Mouse (Mus musculus) left cerebral cortex, adult 18-20 months (tissue): Measurements from ENCODE around the gene Col23a1. TPM values are rescaled to one million over a fixed set of nuclear protein-coding genes. Genes with fewer than 3 reads are reported as not detected.
"Not testable (repeated sequence)": the region's sequence is repeated elsewhere in the genome, so short reads cannot be mapped to it uniquely, and the experiment has no call there.

ENCODE experiments used
- DNase-seq, 2 experiments: peaks; one replicate each; pipeline ENCODE4 v3.0.0; 2021 to 2022; ENCODE audit warnings: low spot score in 2 of 2, mixed read lengths in 1 of 2
- total RNA-seq, 2 experiments: library from RNA; stranded (reverse); gene quantifications; 2 replicates each; pipeline ENCODE4 v1.2.3; 2021

Col23a1 gene
- total RNA-seq, 2 experiments from 2014 or later, result 8.2 to 14.2 TPM

DNA sequence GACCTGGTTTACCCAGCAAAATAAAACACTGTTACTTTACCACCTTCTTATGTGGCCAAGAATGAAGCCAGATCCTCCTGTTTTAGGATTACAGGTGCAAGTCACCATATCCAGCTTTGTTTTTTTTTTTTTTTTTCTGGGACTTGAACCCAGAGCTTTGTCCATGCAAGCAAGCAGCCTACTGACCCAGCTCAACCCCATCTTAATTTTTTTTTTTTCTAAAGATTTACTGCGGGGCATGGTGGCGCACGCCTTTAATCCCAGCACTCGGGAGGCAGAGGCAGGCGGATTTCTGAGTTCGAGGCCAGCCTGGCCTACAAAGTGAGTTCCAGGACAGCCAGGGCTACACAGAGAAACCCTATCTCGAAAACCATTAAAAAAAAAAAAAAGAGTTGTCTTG is 326.4 kb downstream of the Col23a1 start:
- DNase-seq, result not testable (repeated sequence)

- DNase-seq, result peak; percentile 71 to 79
Observed at GRCm38 (mm10) chr11:51617693-51618092, 328.0 kb downstream of the Col23a1 start.

GRCm38 (mm10) chr11:51618894-51619408 is 329.2 kb downstream of the Col23a1 start:
- DNase-seq, result no peak

- DNase-seq, result peak; percentile 82 to 87
Observed at GRCm38 (mm10) chr11:51619409-51620060, 329.8 kb downstream of the Col23a1 start, which contains the start of gene Nhp2. Nhp2 (plus strand) TSS chr11:51619735.

DNA sequence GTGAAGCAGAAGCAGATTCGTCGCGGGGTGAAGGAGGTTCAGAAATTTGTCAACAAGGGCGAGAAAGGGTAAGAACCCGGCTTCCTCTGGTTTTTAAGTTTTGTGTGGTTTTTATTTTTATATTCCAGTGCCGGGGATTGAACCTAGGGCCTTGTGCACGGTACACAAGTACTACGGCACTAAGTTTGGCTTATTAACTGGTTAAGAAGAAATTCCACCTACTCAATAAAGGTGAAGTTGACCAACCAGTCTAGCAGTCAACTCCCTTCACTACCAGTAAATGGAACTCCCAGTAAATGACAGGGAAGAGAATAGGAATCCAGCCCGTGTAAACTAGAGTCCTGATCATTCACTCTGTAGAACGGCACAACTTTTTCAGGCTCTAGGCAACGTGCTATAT is 330.4 kb downstream of the Col23a1 start:
- DNase-seq, result no peak

DNA sequence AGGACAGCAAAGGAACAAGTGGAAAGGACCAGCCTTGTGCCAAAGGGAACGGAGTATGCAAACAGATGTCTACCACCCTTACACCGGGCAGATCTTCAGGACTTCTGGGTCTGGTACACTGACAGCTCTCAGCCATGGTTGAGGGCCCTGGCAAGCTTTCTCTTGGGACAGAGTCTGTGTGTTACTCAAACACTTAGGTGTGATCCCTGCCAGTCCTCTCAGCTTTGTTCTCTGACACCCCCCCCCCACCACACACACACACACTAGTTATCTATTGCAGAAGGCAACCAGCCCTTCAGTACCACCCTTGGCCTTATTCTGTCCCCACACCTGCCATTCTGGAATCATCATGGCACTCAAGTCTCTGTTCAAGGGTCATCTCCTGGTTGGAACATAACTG is 332.1 kb downstream of the Col23a1 start:
- DNase-seq, result no peak

DNA sequence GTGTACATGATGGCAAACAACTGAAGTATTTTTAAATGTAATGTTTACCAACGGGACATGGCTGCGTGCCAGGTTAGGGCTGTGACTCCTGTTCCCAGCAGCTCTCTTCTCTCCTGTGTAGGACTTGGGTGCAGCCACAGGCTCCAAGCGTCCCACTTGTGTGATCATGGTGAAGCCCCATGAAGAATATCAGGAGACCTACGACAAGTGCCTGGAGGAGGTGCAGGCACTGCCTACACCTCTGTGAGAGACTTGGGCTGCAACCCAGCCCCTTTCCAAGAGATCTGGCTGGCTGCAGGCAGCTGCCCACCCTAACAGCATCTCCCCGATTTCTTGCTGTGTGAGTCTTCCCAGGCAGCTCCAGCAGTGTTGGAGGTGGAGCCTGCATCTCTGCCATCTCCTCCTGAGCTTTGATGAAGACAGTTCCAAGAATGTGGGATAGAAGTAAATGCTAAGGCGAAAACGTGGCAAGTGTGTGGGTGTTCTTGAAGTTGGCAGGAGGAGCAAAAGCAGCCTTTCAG is 333.3 kb downstream of the Col23a1 start:
- DNase-seq, result peak; percentile 76 to 85

DNA sequence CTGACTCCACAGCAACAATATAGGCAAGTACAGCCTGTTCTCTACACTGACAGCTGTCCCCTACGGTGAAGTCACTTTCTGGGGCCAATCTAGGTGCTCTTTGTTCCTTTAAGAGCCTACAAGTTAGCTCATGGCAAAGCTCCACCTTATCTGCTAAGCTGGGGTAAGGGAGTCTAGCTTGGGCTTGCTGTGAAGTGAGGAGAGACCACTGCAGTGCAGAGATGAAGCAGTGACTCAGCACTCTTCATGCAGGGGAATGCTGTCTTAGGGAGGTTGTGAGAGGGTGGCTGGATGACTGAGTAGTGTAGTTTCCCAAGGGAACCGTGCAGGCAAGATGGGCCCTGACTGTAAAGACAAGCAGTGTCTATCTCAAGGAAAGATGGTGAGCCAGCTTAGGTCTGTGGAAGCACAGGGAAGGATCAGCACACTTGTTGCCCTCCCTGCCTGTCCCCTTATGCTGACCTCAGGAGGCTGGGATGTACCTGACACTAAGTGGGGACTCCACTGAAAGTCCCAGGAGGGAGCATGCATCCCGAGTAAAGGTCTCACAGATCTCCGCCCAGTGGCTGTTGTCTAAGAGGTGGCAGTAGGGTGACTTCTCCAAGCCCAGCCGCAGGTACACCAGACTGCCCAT is 335.6 kb downstream of the Col23a1 start:
- no peak for DNase-seq

DNA sequence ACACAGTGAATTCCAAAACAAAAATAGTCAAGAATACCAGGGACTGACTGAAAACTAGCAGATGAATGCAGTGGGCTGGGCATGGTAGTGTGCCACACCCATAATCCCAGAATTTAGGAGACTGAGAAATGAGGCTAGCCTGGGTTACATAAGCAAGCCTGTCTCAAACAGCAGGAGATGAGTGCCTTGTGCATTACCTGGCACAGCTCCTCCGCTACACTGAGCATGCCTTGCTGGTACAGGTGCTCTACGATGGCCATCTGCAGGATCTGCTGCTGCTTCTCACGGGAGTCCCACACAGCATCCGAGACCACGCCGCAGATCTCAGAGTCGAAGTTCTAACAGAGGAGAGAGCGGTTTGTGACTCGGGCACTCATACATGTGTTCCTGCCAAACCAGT is 337.7 kb downstream of the Col23a1 start:
- DNase-seq, result peak; percentile 31 to 47

DNA sequence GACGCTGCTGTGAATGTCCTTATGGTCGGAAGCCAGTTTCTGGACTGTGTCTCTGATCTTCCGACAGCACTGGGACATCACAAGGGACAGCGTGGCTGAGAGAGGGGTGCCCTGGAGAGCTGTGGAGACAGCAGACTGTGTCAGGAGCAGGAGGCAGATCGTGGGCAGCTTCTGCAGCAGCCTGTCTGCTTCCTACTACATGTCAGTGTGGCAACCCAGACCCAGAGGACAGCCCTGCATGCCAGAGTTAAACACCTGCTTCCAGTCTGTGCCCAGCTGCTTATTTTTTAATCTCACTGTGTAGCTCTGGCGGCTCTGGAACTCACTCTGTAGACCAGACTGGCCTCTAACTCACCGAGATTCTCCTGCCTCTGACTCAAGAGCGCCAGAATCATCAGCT is 338.2 kb downstream of the Col23a1 start:
- DNase-seq, result peak in 1 of 2 experiments; percentile 36

DNA sequence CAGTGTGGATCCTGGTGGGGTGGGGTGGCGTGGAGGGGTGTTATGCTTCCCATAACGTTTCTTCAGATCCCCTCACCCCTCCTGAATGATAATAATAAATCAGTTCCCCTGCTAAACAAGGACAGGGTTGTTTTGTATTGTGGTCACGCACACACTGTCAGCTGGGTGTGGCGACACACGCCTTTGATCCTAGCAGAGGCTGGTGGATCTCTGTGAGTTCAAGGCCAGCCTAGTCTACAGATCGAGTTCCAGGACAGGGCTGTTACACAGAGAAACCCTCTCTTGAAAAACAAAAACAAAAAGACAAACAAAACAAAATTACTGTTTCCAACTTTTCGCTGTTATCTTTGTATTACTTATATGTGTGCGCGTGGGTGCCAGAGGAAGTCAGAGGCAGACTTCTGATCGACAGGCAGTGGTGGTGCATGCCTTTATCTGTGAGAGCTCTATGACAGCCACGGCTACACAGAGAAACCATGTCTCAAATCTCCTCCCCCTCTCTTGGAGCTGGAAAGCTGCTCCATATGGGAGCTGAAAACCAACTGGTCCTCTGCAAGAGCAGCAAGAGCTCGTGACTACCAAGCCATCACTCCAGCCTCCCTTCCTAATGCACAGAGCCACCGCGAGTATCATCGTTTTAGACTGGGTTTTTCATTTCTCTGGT is 340.1 kb downstream of the Col23a1 start:
- peak; percentile 29 to 63 for DNase-seq

- DNase-seq, result no peak
Observed at GRCm38 (mm10) chr11:51632130-51632753, 342.5 kb downstream of the Col23a1 start.

DNA sequence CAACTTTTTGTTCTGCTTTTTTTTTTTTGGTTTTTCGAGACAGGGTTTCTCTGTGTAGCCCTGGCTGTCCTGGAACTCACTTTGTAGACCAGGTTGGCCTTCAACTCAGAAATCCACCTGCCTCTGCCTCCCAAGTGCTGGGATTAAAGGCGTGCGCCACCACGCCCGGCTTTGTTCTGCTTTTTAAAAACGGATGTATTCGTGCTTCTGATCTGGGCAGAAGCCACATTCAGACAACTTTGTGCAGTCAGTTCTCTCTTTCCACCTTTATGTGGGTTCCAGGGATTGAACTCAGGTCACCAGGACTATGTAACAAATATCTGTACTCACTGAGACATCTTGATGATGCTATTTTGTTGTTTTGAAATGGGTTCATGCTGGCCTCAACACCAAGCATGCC is 343.5 kb downstream of the Col23a1 start:
- not testable (repeated sequence) for DNase-seq

Other genes starting within 250 kb of the Col23a1 start
- not detected for gene Olfr1375, start 241.8 kb upstream of the Col23a1 start, total RNA-seq
- 1 to 10 TPM; 6.5 to 7.7 TPM for gene Zfp354a, start 230.7 kb upstream of the Col23a1 start, total RNA-seq
- gene Gm12569, start 69.4 kb upstream of the Col23a1 start, total RNA-seq, result not detected
- gene Clk4, start 28.2 kb upstream of the Col23a1 start, total RNA-seq, result 100 to 1,000 TPM; 105 to 112 TPM
- gene BC049762, start 26.9 kb upstream of the Col23a1 start, total RNA-seq, result not detected